Mouse (Mus musculus): ENCODE measurements around the gene Klk6.

DNA sequence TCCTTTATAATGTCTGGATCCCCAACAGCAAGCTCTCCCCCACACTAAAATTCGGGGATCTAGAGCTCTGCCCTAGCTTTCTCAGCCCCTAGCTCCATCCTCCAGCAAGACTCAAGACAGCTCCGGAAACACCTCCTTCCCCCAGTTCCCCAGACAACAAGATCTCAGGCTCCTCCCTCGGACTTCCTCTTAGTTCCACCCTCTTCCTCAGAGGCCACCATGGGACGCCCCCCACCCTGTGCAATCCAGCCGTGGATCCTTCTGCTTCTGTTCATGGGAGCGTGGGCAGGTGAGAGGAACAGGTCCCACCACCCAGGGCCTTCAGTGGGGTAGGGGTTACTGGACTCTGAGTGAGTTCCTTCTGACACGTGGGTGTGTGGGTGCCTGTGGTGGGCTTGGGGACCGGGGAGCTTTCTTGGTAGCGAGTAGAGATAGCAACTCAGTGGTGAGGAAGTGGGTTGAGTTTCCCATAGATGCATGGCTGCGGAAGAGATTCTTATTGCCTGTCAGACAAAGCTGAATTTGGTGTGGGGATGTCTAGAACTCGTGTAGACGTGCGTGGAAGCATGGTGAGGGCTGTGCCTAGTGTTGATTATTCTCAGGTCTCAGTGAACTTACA lies 26.3 kb upstream of the Klk6 start:
- no peak for TF ChIP-seq CTCF (IDR thresholded peaks at IDR 0.05; ENCODE audit: low read depth, low read length)
- no peak for TF ChIP-seq POLR2AphosphoS5 (IDR thresholded peaks at IDR 0.05; ENCODE audit: insufficient replicate concordance, low read depth, low read length)
- no peak for TF ChIP-seq GATA1 (IDR thresholded peaks at IDR 0.05; ENCODE audit: borderline replicate concordance, low read length)
- no peak for TF ChIP-seq TAL1 (conservative IDR thresholded peaks at IDR 0.05; ENCODE audit: low read depth, low read length)
- TF ChIP-seq GATA2 (IDR thresholded peaks at IDR 0.05; ENCODE audit: borderline replicate concordance, low read depth, low read length) = no peak

All from G1E (cell line).